Mouse (Mus musculus): Measurements from ENCODE around the gene Nudt22.

Nudt22 gene

DNA sequence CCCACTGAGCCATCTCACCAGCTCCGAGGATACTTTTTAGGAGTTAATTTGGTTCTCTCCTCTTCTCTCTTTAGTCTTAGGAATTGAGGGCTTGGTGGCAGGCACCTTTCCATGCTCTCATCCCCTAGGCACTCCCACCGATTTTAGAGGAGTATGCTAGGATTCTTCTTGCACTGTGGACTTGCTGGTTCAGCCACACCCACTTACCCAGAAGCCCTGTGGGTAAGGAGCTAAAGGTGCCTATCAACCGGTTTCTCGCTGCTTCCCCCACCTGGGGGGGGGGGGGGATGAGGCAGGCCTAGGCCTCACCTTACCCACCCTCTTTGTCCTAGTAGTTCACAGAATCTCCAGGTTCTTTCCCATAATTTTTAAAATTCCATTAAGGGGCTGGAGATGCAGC lies 48.2 kb downstream of the Nudt22 start:
- no peak for DNase-seq

- DNase-seq = no peak
Observed at GRCm38 (mm10) chr19:6943709-6944108, 52.2 kb downstream of the Nudt22 start.

Measured in spleen, adult 18-20 months (tissue).